8 mouse cellular contexts compared by ENCODE assay signal in the genomic region with DNA sequence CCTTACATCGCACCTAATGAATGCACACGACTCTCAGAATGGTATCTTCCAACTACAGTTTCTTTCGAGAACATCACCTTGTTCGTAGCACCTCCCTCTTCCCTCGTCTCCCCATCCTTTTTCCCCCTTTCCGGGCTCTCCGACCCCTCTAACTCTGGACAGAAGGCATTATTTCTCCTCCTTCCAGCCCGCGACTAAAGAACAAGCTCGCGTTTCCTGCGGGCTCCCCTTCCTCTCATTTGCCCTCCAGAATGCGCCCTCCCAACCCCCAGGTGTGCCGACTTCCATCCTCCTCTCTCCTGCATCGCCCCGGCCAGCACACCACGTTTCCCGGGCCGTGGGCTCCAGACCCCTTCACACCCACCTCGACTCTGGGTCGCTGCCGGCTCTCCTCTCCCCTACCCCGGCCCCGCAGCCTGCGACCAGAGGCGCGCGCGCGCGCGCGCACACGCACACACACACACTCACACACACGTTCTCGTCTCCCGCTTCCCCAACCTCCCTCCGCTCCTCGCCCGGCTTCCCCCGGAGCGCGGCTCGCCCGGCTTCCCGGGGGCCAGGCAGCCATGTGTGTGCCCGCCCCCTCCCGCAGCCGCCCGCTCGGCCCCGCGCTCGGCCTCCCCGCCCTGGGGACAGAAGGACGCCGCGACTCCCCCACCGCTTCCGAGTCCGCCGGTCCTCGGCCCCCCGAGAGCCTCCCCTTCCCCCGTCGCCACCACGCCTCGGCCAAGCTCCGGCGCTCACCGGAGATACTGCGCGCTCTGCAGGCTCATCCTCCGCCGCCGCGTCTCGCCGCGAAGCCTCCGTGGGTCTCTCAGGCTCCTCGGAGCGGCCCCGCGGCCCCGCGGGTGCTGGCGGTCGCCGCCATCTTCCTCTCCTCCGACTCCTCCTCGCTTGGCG. TPM values are rescaled to one million over a fixed set of nuclear protein-coding genes. Genes with fewer than 3 reads are reported as not detected.
DNase-seq lines count a peak whose midpoint lies in the region; ATAC-seq and TF ChIP-seq lines count a peak whose summit lies in the region.

Smg7 (minus strand) TSS at position 882 of the 900 bp plus-strand sequence.

- WGBS in embryonic facial prominence, embryonic 11.5 days, result under 1% methylated on average over 55 of the region's 93 CpGs
- WGBS in intestine, postnatal 0 days, result 0% methylated on average over 84 of the region's 93 CpGs
- 2% methylated on average over 90 of the region's 93 CpGs for WGBS in liver, adult 2 months

- no peaks in the 10 kb centered on the region for H3K27me3 ChIP-seq in embryonic facial prominence, embryonic 11.5 days (ENCODE audit: control insufficient read depth, insufficient read depth, low read length)
- no peaks in the 10 kb centered on the region for H3K27me3 ChIP-seq in intestine, postnatal 0 days (replicated peaks; ENCODE audit: control insufficient read depth, insufficient read depth, low read length)
- H3K27me3 ChIP-seq in liver, adult 2 months (ENCODE audit: control insufficient read depth, insufficient read depth, low read length), result no peaks in the 10 kb centered on the region

- peak; percentile 53; the same call in 1 of the 2 replicates for TF ChIP-seq POLR2A in liver, adult 2 months (IDR thresholded peaks at IDR 0.05; ENCODE audit: extremely low read depth, insufficient read depth, low read length)

- no peaks in the 10 kb centered on the region; the same call in 1 of the 2 replicates for H3K36me3 ChIP-seq in ES-E14 (ENCODE audit: control insufficient read depth, insufficient read depth, low read length, poor library complexity, severe bottlenecking)
- no peaks in the 10 kb centered on the region for H3K36me3 ChIP-seq in embryonic facial prominence, embryonic 11.5 days (replicated peaks; ENCODE audit: control insufficient read depth, insufficient read depth, low read depth, low read length)
- H3K36me3 ChIP-seq in intestine, postnatal 0 days (ENCODE audit: control insufficient read depth, insufficient read depth), result no peaks in the 10 kb centered on the region
- no peaks in the 10 kb centered on the region for H3K36me3 ChIP-seq in liver, adult 2 months (ENCODE audit: control insufficient read depth, insufficient read depth, low read length)

- peaks cover 4 to 9% of the 10 kb centered on the region in 2 experiments for H3K4me1 ChIP-seq in ES-E14 (ENCODE audit: control insufficient read depth in 2 of 2, insufficient read depth in 2 of 2, low read length in 2 of 2, poor library complexity in 1 of 2)
- no peaks in the 10 kb centered on the region for H3K4me1 ChIP-seq in embryonic facial prominence, embryonic 11.5 days (ENCODE audit: control insufficient read depth, insufficient read depth, low read length)
- no peaks in the 10 kb centered on the region for H3K4me1 ChIP-seq in intestine, postnatal 0 days (replicated peaks; ENCODE audit: control insufficient read depth, insufficient read depth, low read length)
- peaks cover 4% of the 10 kb centered on the region; the same call in 1 of the 2 replicates for H3K4me1 ChIP-seq in liver, adult 2 months (ENCODE audit: control insufficient read depth, insufficient read depth, low read length)

- DNase-seq in ES-E14 (ENCODE audit: low read depth, low spot score), result no peak
- peak; percentile 78 for DNase-seq in adrenal gland, postnatal 14 days
- DNase-seq in embryonic facial prominence, embryonic 11.5 days (ENCODE audit: low spot score), result peak; percentile 76
- no peak for DNase-seq in gonadal fat pad, adult 2 months (ENCODE audit: low read depth)
- DNase-seq in liver, adult 2 months (ENCODE audit: extremely low read depth, low read depth, low spot score), result no peak
- no peak for DNase-seq in T-cell, adult 2 months (ENCODE audit: low spot score)

- peak within 1 kb of the TSS; percentile 99 for H3K27ac ChIP-seq in ES-E14 (ENCODE audit: insufficient read depth, low read depth, low read length, poor library complexity, severe bottlenecking)
- peak within 1 kb of the TSS; percentile 96 for H3K27ac ChIP-seq in embryonic facial prominence, embryonic 11.5 days (replicated peaks; ENCODE audit: low read depth, low read length)
- H3K27ac ChIP-seq in intestine, postnatal 0 days (ENCODE audit: low read depth, low read length), result peak within 1 kb of the TSS; percentile 100
- H3K27ac ChIP-seq in liver, adult 2 months (replicated peaks; ENCODE audit: insufficient read depth, low read depth, low read length), result peak within 1 kb of the TSS; percentile 99

- peak; percentile 56 for ATAC-seq in embryonic facial prominence, embryonic 11.5 days (replicated peaks; ENCODE audit: insufficient number of reproducible peaks, low FRiP score, low TSS enrichment, low read depth)
- ATAC-seq in intestine, postnatal 0 days, result peak; percentile 17
- ATAC-seq in neutrophil, adult 5-6 weeks (ENCODE audit: extremely low read depth, insufficient number of reproducible peaks, low FRiP score, poor library complexity, severe bottlenecking), result no peak

- peak within 1 kb of the TSS; percentile 100 for H3K9ac ChIP-seq in ES-E14 (ENCODE audit: insufficient read depth, low read depth, low read length, poor library complexity, severe bottlenecking)
- peak within 1 kb of the TSS; percentile 98 for H3K9ac ChIP-seq in embryonic facial prominence, embryonic 11.5 days (replicated peaks; ENCODE audit: low read length)
- peak within 1 kb of the TSS; percentile 94 for H3K9ac ChIP-seq in intestine, postnatal 0 days (ENCODE audit: low read depth, low read length)
- H3K9ac ChIP-seq in liver, adult 2 months (ENCODE audit: low read depth, low read length), result peak within 1 kb of the TSS; percentile 98

- TF ChIP-seq CTCF in intestine, postnatal 0 days (IDR thresholded peaks at IDR 0.05; ENCODE audit: low read depth), result no peak
- TF ChIP-seq CTCF in liver, adult 2 months (IDR thresholded peaks at IDR 0.05; ENCODE audit: low read depth, low read length), result no peak

- peak within 1 kb of the TSS; percentile 69 for H3K4me2 ChIP-seq in embryonic facial prominence, embryonic 11.5 days (ENCODE audit: low read depth, low read length)
- H3K4me2 ChIP-seq in intestine, postnatal 0 days (replicated peaks; ENCODE audit: low read depth), result peak within 1 kb of the TSS; percentile 99

- peak within 1 kb of the TSS; percentile 91 for H3K4me3 ChIP-seq in ES-E14 (ENCODE audit: insufficient read depth in 1 of 2, low read depth in 1 of 2, low read length in 2 of 2, poor library complexity in 1 of 2, severe bottlenecking in 1 of 2)
- peak within 1 kb of the TSS; percentile 92 for H3K4me3 ChIP-seq in embryonic facial prominence, embryonic 11.5 days (ENCODE audit: low read depth, low read length)
- H3K4me3 ChIP-seq in intestine, postnatal 0 days (ENCODE audit: low read depth, low read length), result peak within 1 kb of the TSS; percentile 96
- peak within 1 kb of the TSS; percentile 96 for H3K4me3 ChIP-seq in liver, adult 2 months (ENCODE audit: insufficient read depth, low read depth, low read length)

- in situ Hi-C loops in ES-E14 (cut with MboI; ENCODE audit: low sequenced_read_pairs in 2 of 2, unreplicated experiment in 2 of 2), result no loop called here

- no peaks in the 10 kb centered on the region for H3K9me3 ChIP-seq in ES-E14 (ENCODE audit: control insufficient read depth, insufficient read depth, low read depth, low read length)
- H3K9me3 ChIP-seq in embryonic facial prominence, embryonic 11.5 days (replicated peaks; ENCODE audit: control insufficient read depth, low read length), result no peaks in the 10 kb centered on the region
- H3K9me3 ChIP-seq in intestine, postnatal 0 days (ENCODE audit: control insufficient read depth), result no peaks in the 10 kb centered on the region

- peaks cover 27% of the 10 kb centered on the region for H3K79me2 ChIP-seq in liver, adult 2 months (ENCODE audit: control insufficient read depth, insufficient read depth, low read length)

TF ChIP-seq in ES-E14, 5 proteins besides CTCF, POLR2A, EP300 and RAD21:
- TF ChIP-seq ZNF384 (IDR thresholded peaks at IDR 0.05; ENCODE audit: low read depth, low read length), result no peak
- TF ChIP-seq HCFC1 (IDR thresholded peaks at IDR 0.05; ENCODE audit: borderline replicate concordance, insufficient read depth, low read length), result no peak
- TF ChIP-seq MAFK (IDR thresholded peaks at IDR 0.05; ENCODE audit: insufficient read depth, low read depth, low read length), result no peak
- no peak for TF ChIP-seq ZC3H11A (IDR thresholded peaks at IDR 0.05; ENCODE audit: borderline replicate concordance, low read depth, low read length)
- TF ChIP-seq CHD2 (IDR thresholded peaks at IDR 0.05; ENCODE audit: low read depth, low read length), result no peak
TF ChIP-seq in ES-E14: peak in this region for 0.

RNA-seq across cellular contexts. Expression of gene Smg7, which starts in this region (rescaled TPM):
- total RNA-seq in ES-E14 (2012; rRNA removed), result 86.7 and 88.4 TPM in 2 replicates
- 55.5 and 58.0 TPM in 2 replicates for total RNA-seq in adrenal gland, postnatal 14 days (2021)
- 42.8 and 44.6 TPM in 2 replicates for polyA plus RNA-seq in embryonic facial prominence, embryonic 11.5 days (2014; fragmentation: Nextera tagmentation; extraction: Ambion mirVana)
- 33.9 and 39.9 TPM in 2 replicates for polyA plus RNA-seq in gonadal fat pad, adult 2 months (2012; rRNA removed)
- 11.4 and 12.3 TPM in 2 replicates for polyA plus RNA-seq in intestine, postnatal 0 days (2015; fragmentation: Nextera tagmentation; extraction: Ambion mirVana)
- 13.8 and 16.8 TPM in 2 replicates for total RNA-seq in liver, adult 2 months (2014; rRNA removed)
- polyA plus RNA-seq in liver, adult 2 months (2012; rRNA removed), result 15.0 and 21.8 TPM in 2 replicates
- total RNA-seq in neutrophil, adult 5-6 weeks (2017), result 60.5 and 63.7 TPM in 2 replicates

Comparison
In these comparisons a context has a peak if more than half of its experiments do, and no peak if none do; other contexts are left out.
1. DNase-seq: peak in adrenal gland, postnatal 14 days (single experiment) and embryonic facial prominence, embryonic 11.5 days (single experiment); none in ES-E14 (single experiment), gonadal fat pad, adult 2 months (single experiment), liver, adult 2 months (single experiment) and T-cell, adult 2 months (single experiment).
2. Peak in every context shown above with its lines, with median percentiles within 50 percentile points of each other: H3K27ac ChIP-seq, H3K4me3 ChIP-seq and H3K9ac ChIP-seq.